Mouse (Mus musculus) cerebellum, postnatal 4 days (tissue): ENCODE measurements around the gene Lss.

ENCODE experiments used
- DNase-seq, 2 experiments: peaks; one replicate each; pipeline ENCODE4 v3.0.0; 2022; ENCODE audit warnings: low spot score in 2 of 2, mixed read lengths in 1 of 2

The Lss gene

GRCm38 (mm10) chr10:76531375-76531774 is at the start of gene Lss:
TSS of gene Lss (plus strand) at chr10:76531588.
- DNase-seq: peak; percentile 92 to 95

DNA sequence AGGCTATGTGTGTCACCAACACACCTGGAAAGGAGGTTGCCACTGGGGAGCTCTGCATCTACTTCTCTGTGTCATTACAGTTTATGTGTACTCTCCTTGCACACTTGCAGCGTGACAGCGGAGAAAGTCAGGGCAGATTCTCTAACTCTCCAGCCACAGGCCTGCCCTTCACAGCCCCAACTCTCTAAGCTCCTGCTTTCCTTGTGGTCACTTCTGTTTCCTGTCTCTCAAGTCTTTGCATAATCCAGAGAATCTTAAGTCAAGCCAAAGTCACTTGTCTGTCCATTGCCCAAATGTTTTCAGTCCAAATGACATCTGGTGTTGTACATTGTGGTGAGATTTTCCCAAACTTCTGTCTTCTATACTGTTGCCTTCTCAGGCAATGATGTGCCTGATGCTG is 45.1 kb upstream of the Lss start:
- no peak for DNase-seq

DNA sequence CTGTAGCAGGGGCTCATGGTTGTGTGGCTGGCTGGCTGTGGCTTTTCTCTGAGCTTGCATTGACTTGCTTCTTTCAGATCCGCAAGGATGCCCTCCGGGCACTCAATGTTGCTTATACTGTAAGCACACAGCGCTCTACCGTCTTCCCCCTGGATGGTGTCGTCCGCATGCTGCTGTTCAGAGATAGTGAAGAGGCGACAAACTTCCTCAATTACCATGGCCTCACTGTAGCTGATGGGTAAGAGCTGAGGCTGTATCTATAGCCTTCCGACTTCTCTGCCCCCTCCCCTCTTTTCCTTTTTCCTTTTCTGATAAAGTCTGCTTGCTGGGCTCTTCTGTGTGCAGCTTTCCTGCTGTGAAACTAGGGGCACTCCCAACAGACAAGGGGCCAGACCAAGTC is 43.1 kb upstream of the Lss start:
- DNase-seq: no peak

GRCm38 (mm10) chr10:76489205-76489604 is 42.2 kb upstream of the Lss start:
- DNase-seq: no peak

- DNase-seq: no peak
These were observed 37.9 kb upstream of the Lss start for GRCm38 (mm10) chr10:76493527-76493926.

- DNase-seq: no peak
These were observed 35.9 kb upstream of the Lss start for GRCm38 (mm10) chr10:76495501-76495900.

GRCm38 (mm10) chr10:76496366-76496765 is 35.0 kb upstream of the Lss start:
- DNase-seq: no peak

GRCm38 (mm10) chr10:76497522-76497921 is 33.9 kb upstream of the Lss start:
- DNase-seq: no peak

GRCm38 (mm10) chr10:76504271-76504943 is 27.0 kb upstream of the Lss start:
- DNase-seq: no peak

GRCm38 (mm10) chr10:76505865-76506264 is 25.5 kb upstream of the Lss start:
- no peak for DNase-seq

GRCm38 (mm10) chr10:76512965-76513583 is 18.3 kb upstream of the Lss start:
- peak; percentile 52 to 87 for DNase-seq

GRCm38 (mm10) chr10:76530922-76531321 is 466 bp upstream of the Lss start:
- DNase-seq: no peak

GRCm38 (mm10) chr10:76531828-76532227 is 440 bp downstream of the Lss start:
- no peak for DNase-seq

- DNase-seq: no peak
These were observed 4.1 kb downstream of the Lss start for GRCm38 (mm10) chr10:76535526-76535925.

DNA sequence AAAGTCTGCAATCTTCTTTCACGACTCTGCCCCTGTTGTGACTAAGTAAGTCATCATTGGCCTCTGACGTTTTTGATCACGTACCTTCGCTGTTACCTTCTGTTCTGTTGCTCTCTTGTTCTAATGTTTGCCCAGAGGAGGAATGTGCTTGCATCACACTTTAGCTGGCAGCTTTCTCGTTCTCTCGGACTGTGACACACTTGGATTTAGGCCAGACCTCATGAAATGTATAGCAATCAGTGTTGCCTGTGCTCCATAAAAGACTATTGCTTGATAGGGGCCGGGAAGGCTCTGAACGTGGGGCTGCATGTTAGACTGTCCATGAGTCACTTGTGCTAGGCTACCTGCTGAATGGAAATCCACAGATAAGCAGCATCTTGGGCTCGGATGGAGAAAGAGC is 6.2 kb downstream of the Lss start:
- no peak for DNase-seq

- no peak for DNase-seq
These were observed 10.1 kb downstream of the Lss start for GRCm38 (mm10) chr10:76541336-76542085.

GRCm38 (mm10) chr10:76542636-76543375 is 11.4 kb downstream of the Lss start:
- DNase-seq: no peak

- no peak for DNase-seq
These were observed 15.2 kb downstream of the Lss start for GRCm38 (mm10) chr10:76546566-76546965.

DNA sequence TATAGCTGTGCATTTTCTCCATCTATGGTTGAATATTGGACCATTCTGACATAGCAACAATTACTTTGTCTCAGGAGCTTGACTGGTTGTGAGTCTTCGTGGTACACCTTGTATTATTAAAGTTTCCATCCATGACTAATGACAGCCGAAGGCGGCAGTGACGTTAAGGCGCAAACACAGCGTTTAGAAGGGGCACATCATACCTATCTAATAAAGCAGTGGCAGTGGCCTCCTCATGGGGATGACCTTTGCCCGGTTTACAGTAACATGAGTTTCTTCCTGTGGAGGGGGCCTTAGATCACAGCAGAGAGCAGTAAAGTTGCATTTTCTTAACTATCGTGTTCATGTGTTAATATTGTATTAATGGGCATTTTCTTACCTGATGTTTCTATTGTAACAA is 16.8 kb downstream of the Lss start:
- no peak for DNase-seq

GRCm38 (mm10) chr10:76550458-76550857 is 19.1 kb downstream of the Lss start:
- DNase-seq: no peak

- no peak for DNase-seq
These were observed 20.2 kb downstream of the Lss start for GRCm38 (mm10) chr10:76551556-76551955.

DNA sequence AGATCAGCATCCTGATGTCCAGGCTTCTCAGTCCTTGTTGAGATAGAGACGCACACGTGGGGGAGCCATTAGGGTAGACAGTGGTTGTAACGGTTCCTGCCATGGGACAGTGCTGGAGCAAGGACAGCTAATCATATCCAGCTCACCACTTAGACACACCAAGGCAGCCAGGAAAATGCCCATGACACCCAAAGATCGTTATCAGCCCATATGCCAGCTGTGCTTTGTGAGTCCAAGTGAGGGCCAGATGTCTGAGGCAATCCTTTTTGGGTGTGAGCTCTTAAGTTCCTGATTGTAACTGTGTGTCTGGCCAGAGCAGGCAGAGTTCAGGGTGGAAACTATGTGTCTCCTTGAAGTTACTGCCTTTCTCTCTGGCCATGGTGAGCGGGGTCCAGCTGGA is 22.7 kb downstream of the Lss start:
- DNase-seq: no peak
